Mouse (Mus musculus) hindbrain, embryonic 14.5 days (tissue): ENCODE results near the gene Tmem115. TPM values are rescaled to one million over a fixed set of nuclear protein-coding genes. Genes with fewer than 3 reads are reported as not detected.

Experiments used
- ATAC-seq: fragments of 200-750 bp; cut with Nextera tagmentation; 2 replicates; pipeline ENCODE4 v1.8.0; 2017; ENCODE audit warnings: moderate number of reproducible peaks, mild to moderate bottlenecking, moderate TSS enrichment, moderate library complexity; ENCODE audit not compliant: low FRiP score
- DNase-seq: peaks from one replicate; pipeline ENCODE4 v3.0.0-alpha.2; 2015; ENCODE audit warnings: low spot score
- H3K27ac ChIP-seq: fragments of 300-500 bp; sonication (generic); 2 replicates; pipeline ENCODE4 v1.5.1; 2014; ENCODE audit warnings: mild to moderate bottlenecking, moderate library complexity
- H3K27me3 ChIP-seq: fragments of 300-500 bp; sonication (generic); 2 replicates; pipeline ENCODE4 v1.6.1; 2014; ENCODE audit warnings: mild to moderate bottlenecking, low read length, mixed read lengths; ENCODE audit not compliant: control insufficient read depth, insufficient read depth
- H3K36me3 ChIP-seq: fragments of 300-500 bp; sonication (generic); replicated peaks from 2 replicates; pipeline ENCODE4 v1.6.1; 2014; ENCODE audit not compliant: control insufficient read depth, insufficient read depth
- H3K4me1 ChIP-seq: fragments of 300-500 bp; sonication (generic); replicated peaks from 2 replicates; pipeline ENCODE4 v1.6.1; 2014; ENCODE audit warnings: antibody characterized with exemption, low read length, mixed read lengths; ENCODE audit not compliant: control insufficient read depth, insufficient read depth
- H3K4me2 ChIP-seq: fragments of 300-500 bp; sonication (generic); replicated peaks from 2 replicates; pipeline ENCODE4 v1.6.1; 2014; ENCODE audit warnings: mild to moderate bottlenecking, moderate library complexity
- H3K4me3 ChIP-seq: fragments of 300-500 bp; sonication (generic); replicated peaks from 2 replicates; pipeline ENCODE4 v1.5.1; 2014; ENCODE audit warnings: mild to moderate bottlenecking, low read length
- H3K9ac ChIP-seq: fragments of 300-500 bp; sonication (generic); 2 replicates; pipeline ENCODE4 v1.6.1; 2014
- H3K9me3 ChIP-seq: fragments of 300-500 bp; sonication (generic); 2 replicates; pipeline ENCODE4 v1.6.1; 2016; ENCODE audit warnings: low read length; ENCODE audit not compliant: control insufficient read depth
- WGBS: fragments of 180-500 bp; shearing (Covaris S2); extraction: QIAGEN DNeasy Blood & Tissue Kit; methylation state at CpG from one replicate; pipeline ENCODE4 v1.1.7; 2014; 5-methylcytosine and 5-hydroxymethylcytosine counted together
- polyA plus RNA-seq: library from polyadenylated mRNA; unstranded; fragments of >200 nt; fragmentation: Nextera tagmentation; extraction: Ambion mirVana; gene quantifications from 2 replicates; pipeline ENCODE4 v1.2.1, GENCODE M21; 2014

The Tmem115 gene
- polyA plus RNA-seq, 1 experiment from 2014 or later = 47.1 TPM

DNA sequence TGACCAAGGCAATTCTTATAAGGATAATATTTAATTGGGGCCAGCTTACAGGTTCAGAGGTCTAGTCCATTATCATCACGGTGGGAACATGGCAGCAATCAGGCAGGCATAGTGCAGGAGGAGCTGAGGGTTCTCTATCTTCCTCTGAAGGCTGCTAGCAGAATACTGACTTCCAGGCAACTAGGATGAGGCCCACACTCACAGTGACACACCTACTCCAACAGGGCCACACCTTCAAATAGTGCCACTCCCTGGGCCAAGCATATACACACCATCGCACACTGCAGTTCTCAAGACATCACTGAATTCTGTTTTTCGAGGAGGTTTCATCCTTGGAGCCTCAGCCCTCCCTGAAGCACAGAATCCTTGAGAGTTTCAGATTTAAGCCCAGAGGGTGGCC lies 37.4 kb upstream of the Tmem115 start:
- Histone ChIP-seq H3K27ac (no peak overlapping the region), H3K4me3 (no peak overlapping the region), H3K36me3 (peaks cover 12% of the 10 kb centered on the region; the same call in 1 of the 2 replicates), H3K9ac (no peak overlapping the region), H3K4me2 (no peak overlapping the region), H3K4me1 (peaks cover 14% of the 10 kb centered on the region), H3K9me3 (no peaks in the 10 kb centered on the region), H3K27me3 (no peaks in the 10 kb centered on the region)
- DNase-seq = no peak
- 86% methylated on average over 3 of the region's 3 CpGs for WGBS
- ATAC-seq = no peak

DNA sequence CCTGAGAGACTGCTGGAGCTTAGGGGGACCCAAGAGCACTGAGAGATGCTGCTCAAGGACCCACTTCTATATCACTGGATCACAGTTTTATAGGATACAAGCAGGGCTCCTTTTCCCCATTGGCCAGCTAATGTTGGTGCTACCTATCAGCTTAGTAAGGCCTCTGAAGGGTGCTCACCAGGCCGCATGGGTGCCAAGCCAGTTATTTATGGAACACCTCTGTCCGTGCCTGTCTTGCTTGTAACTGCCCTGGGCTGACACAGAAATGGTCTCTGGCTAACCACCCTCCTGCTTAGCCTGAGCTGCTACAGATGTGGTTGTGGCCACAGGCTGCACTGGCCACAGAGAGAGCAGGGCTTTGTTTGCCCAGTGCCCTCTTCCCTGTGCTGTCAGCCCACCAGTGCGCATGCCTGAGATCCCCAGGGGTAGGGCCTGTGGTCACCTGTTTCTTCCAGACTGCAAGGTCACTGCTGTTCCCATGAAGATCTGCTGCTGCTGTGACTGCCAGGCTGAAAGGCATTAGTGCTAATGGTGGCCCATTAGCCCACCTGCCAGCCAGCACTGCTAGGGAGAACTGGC lies 32.9 kb upstream of the Tmem115 start:
- 0 out of 2 replicates have a peak overlapping the region, but pooled peaks have one; percentile 14 for H3K27ac ChIP-seq
- H3K36me3 ChIP-seq = peaks cover 12% of the 10 kb centered on the region; the same call in 1 of the 2 replicates
- H3K4me3 ChIP-seq = no peak overlapping the region
- ATAC-seq (no peak), DNase-seq (no peak)
- no peaks in the 10 kb centered on the region for H3K27me3 ChIP-seq
- H3K4me2 ChIP-seq = no peak overlapping the region
- WGBS = 88% methylated on average over 3 of the region's 3 CpGs
- no peaks in the 10 kb centered on the region for H3K9me3 ChIP-seq
- no peak overlapping the region for H3K9ac ChIP-seq
- peaks cover 16% of the 10 kb centered on the region for H3K4me1 ChIP-seq

- peaks cover 12% of the 10 kb centered on the region; the same call in 1 of the 2 replicates for H3K36me3 ChIP-seq
- DNase-seq = no peak
- no peaks in the 10 kb centered on the region for H3K9me3 ChIP-seq
- H3K4me3 ChIP-seq = no peak overlapping the region
- no peaks in the 10 kb centered on the region for H3K27me3 ChIP-seq
- H3K4me2 ChIP-seq = no peak overlapping the region
- WGBS = 85% methylated on average over 12 of the region's 12 CpGs
- no peak overlapping the region for H3K9ac ChIP-seq
- H3K4me1 ChIP-seq = peaks cover 31% of the 10 kb centered on the region
- ATAC-seq = no peak
- no peak overlapping the region for H3K27ac ChIP-seq
Measured at GRCm38 (mm10) chr9:107502131-107502846, 31.5 kb upstream of the Tmem115 start.

DNA sequence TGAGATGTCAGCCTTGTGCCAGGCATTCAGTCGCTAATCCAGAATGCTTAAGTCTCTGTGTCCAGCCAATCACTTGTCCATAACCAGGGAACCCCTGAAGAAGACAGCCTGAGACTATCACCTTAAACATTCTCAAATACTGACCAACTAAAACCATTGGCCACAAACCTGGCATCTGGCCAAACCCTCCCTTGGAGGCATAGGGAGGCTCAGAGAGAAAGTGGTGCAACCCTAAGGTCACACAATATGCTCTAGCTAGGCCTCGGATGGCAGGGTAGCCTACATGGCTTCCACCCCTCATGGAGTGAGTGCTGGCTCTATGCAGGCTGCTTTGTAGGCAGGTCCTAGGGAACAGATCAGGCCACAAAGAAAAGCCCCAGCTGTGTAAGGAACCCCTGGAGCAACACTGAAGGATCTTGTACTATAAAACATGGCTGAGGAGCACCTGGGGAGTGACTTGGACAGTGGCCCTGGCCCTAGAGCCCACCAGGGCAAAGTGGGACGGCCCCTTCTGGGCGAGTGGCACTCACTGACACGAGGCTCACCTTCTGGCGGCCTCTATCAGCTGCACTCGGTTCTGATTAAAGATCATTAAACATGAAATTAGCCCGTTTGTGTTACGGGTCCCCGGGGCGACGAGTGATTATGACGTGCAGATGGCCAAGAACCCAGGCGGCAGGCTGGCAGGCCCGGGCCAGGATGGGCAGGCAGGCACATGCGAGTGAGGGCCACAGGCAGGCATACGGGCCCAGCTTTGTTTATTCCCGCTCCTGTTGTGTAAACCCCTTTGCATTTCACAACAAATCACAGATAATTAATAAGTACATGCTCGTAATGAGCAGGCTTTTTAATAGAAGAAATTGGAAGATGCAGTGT lies 28.8 kb upstream of the Tmem115 start:
- peak overlapping the region; percentile 11; the same call in 1 of the 2 replicates for H3K9ac ChIP-seq
- H3K27me3 ChIP-seq = no peaks in the 10 kb centered on the region
- peak; percentile 47 for DNase-seq
- H3K36me3 ChIP-seq = no peaks in the 10 kb centered on the region; the same call in 1 of the 2 replicates
- H3K27ac ChIP-seq = peak overlapping the region; percentile 83
- H3K4me1 ChIP-seq = peaks cover 52% of the 10 kb centered on the region
- WGBS = 47% methylated on average over 19 of the region's 19 CpGs
- no peak overlapping the region for H3K4me2 ChIP-seq
- H3K9me3 ChIP-seq = no peaks in the 10 kb centered on the region
- ATAC-seq = peak; percentile 35; the same call in 1 of the 2 replicates
- H3K4me3 ChIP-seq = no peak overlapping the region

DNA sequence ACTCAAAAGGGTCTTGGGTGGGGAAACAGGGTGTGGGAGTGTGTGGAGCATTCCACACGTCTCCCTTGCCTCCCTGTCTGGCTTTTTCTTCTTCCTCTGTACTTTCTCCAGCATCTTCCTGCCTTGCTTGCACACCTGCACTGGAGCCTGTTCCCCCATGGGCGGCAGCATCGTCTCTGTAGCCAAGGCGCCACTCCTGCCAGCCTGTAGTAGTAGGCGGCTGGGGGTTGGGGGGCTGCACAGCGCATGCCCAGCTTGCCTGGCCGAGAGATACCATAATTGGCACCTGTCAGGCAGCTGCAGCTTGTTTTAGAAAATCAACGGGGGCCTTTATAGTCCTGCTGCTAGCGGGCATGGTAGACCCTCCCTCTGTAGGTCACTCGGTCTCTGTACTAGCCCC lies 25.5 kb upstream of the Tmem115 start:
- ATAC-seq (no peak; the same call in 1 of the 2 replicates), DNase-seq (no peak)

DNA sequence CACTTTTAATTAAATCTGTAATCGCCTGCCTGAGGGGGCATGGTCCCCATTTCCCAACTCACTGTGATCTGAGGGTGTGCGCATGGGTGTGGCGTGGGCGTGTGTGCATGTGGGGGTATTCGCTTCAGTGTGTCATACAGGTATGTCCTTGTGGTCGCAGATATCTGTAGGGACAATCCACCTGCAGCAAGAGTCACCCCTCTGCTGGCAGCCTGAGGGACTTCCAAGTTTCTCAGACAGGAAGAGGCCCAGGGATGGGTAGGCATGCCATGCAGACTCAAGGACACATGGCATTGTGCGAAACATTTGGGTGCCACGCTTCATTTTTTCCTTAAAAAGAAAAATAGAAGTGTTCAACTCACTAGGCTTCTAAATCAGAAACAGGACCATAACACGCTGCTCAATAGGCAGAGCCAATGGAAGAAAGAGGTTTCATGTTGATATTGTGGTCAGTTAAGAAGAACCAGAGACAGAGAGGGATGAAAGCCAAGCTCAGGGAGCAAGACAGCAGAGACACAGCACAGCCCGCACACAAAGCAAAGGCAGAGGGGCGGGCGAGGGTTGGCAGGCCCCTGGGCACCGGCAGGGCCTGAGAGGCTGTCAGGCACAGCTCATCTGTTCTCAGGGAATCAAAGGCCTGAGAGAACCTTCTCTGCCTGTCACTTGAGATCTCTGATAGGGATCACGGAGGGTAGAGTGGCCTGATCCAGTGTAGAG lies 23.2 kb upstream of the Tmem115 start:
- no peaks in the 10 kb centered on the region for H3K9me3 ChIP-seq
- H3K4me2 ChIP-seq = no peak overlapping the region
- H3K4me1 ChIP-seq = peaks cover 71% of the 10 kb centered on the region
- H3K9ac ChIP-seq = no peak overlapping the region
- H3K4me3 ChIP-seq = no peak overlapping the region
- ATAC-seq = no peak
- 72% methylated on average over 14 of the region's 14 CpGs for WGBS
- DNase-seq = no peak
- no peaks in the 10 kb centered on the region for H3K27me3 ChIP-seq
- H3K36me3 ChIP-seq = no peaks in the 10 kb centered on the region
- H3K27ac ChIP-seq = peak overlapping the region; percentile 83

More for the DNA sequence above, 25.5 kb upstream of the Tmem115 start:
- no peaks in the 10 kb centered on the region for H3K27me3 ChIP-seq
- H3K9ac ChIP-seq = peak overlapping the region; percentile 20; the same call in 1 of the 2 replicates
- H3K4me1 ChIP-seq = peaks cover 77% of the 10 kb centered on the region
- peak overlapping the region; percentile 62; the same call in 1 of the 2 replicates for H3K27ac ChIP-seq
- WGBS = 49% methylated on average over 10 of the region's 10 CpGs
- no peak overlapping the region; the same call in 1 of the 2 replicates for H3K4me2 ChIP-seq
- no peaks in the 10 kb centered on the region for H3K9me3 ChIP-seq
- no peaks in the 10 kb centered on the region for H3K36me3 ChIP-seq
- no peak overlapping the region for H3K4me3 ChIP-seq

GRCm38 (mm10) chr9:107511436-107511835 lies 22.3 kb upstream of the Tmem115 start:
- Histone ChIP-seq H3K4me1 (peaks cover 62% of the 10 kb centered on the region), H3K4me2 (no peak overlapping the region), H3K9ac (peak overlapping the region; percentile 24; the same call in 1 of the 2 replicates), H3K27me3 (no peaks in the 10 kb centered on the region), H3K27ac (peak overlapping the region; percentile 83), H3K36me3 (no peaks in the 10 kb centered on the region), H3K4me3 (no peak overlapping the region), H3K9me3 (no peaks in the 10 kb centered on the region)
- DNase-seq (no peak), ATAC-seq (0 out of 2 replicates have a peak, but pooled peaks have one; percentile 2)
- WGBS = 43% methylated on average over 8 of the region's 8 CpGs

GRCm38 (mm10) chr9:107512326-107512725 lies 21.4 kb upstream of the Tmem115 start:
- Histone ChIP-seq H3K4me2 (no peak overlapping the region), H3K9me3 (no peaks in the 10 kb centered on the region), H3K27ac (peak overlapping the region; percentile 83), H3K4me3 (no peak overlapping the region), H3K27me3 (no peaks in the 10 kb centered on the region), H3K4me1 (peaks cover 53% of the 10 kb centered on the region), H3K9ac (no peak overlapping the region), H3K36me3 (peaks cover 4% of the 10 kb centered on the region; the same call in 1 of the 2 replicates)
- 42% methylated on average over 16 of the region's 16 CpGs for WGBS
- DNase-seq (no peak), ATAC-seq (no peak)
